Mouse (Mus musculus) left cerebral cortex, postnatal 4 days (tissue): ENCODE data around the gene Hax1. TPM values are rescaled to one million over a fixed set of nuclear protein-coding genes. Genes with fewer than 3 reads are reported as not detected.

Experiments
- DNase-seq: peaks from one replicate; pipeline ENCODE4 v3.0.0-alpha.2; 2022
- intact Hi-C: fragments of 180-260 bp; cut with DNase I; formaldehyde crosslinking; loops from one replicate; pipeline ENCODE4 v1.15.1; 2025
- microRNA-seq: library from miRNA; unstranded; fragments of <30 nt; microRNA quantifications from one replicate; pipeline ENCODE4 v1.2.0, GENCODE M21; 2022
- total RNA-seq, 2 experiments: library from RNA; stranded (reverse); gene quantifications; 2 replicates each; pipeline ENCODE4 v1.2.3; 2021

Hax1 gene
- total RNA-seq, 2 experiments from 2014 or later = 55.0 to 60.9 TPM

DNA sequence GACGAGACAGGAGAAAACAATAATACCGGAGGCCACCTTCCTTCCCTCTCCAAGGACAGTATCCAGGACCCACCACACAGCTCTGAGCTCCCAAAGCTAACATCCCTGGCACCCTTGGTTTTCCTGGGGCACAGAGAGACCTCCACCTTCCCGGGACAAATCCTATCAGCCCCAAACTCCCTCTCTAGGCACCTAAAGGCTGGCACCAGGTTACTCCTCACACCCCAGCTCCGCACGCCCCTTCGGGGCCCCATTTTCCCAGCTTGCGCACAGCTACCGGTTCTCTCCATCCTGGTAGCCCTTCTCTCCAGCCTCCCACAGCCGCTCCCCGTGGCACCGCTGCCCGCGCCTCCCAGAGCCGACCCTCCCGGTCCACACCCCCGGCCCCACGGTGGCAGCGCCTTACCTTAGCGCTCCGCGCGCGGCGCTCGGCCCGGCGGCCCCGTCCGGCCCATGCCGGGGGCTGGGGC is 35.8 kb downstream of the Hax1 start:
- DNase-seq = no peak
- intact Hi-C loops = no loop called here

DNA sequence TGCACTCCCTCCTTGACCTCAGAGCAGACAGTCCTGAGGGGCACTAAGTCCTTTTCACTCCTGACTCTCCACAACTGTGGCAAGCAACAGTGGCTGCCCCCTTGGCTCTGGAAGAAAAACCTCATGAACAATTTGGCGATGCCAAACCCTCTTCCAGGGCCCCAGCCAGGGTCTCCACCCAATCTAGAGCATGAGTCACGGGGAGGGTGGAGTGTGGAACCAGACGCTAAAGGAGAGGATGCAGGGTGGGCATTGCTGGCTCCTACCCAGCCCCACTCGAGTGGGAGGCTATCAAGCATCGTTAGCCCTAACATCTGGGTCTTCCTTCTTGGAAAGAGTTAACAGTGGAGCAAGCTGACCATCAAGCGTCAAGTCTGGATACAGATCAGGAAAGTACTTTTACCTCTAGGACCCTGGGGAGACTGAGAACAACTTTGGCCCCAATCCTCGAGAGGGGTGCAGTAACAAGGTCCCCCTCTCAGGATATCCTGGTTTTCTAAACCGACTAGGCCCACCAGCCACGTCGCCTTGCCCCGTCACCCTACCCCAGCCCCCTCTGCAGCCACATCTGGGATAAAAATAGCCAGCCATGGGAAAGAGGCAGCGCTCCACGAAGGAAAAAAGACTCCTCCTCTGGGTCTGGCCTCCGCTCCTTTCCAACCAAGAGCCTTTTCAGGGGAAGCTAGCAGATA is 36.4 kb downstream of the Hax1 start:
- DNase-seq = no peak
- intact Hi-C loops = no loop called here

DNA sequence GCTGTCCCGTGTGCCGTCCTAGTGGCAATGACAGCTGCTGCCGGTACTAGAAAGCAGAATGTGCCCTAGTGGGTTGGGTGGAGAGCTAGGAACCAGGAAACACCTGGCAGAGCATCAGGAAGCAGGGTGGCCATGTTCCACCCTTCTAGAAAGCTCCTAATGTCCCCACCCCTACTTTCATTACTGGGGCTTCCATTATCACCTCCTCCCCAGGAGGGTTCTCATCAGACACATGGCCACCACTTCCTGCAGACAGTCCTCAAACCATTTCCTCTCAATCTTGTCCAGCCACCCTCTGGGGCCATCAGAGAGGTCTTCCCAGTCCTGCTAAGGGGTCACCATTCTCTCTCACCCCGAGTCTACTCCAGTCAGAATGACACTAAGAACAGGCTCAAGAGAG is 37.1 kb downstream of the Hax1 start:
- intact Hi-C loops = no loop called here

DNA sequence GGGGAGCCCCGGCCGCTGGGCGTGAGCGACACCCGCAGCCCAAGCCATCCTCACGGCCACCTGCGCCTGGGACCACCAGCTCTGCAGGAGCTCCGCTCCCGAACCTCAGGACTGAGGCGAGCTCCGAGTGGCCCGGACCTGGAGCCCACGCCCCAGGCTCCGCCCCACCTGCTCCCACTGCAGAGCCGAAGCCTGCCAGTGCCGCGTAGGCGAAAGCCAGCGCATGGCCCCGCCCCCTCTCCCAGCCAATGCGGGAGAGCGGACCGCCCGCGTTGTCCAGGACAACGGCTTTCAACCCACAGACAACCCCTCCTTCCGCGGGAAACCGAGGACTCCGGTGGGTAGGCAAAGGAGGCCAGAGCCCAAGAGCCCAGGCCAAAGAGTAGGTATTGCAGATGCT is 38.1 kb downstream of the Hax1 start:
- peak; percentile 93 for DNase-seq
- intact Hi-C loops = no loop called here

More for the DNA sequence above, 37.1 kb downstream of the Hax1 start:
- no peak for DNase-seq

DNA sequence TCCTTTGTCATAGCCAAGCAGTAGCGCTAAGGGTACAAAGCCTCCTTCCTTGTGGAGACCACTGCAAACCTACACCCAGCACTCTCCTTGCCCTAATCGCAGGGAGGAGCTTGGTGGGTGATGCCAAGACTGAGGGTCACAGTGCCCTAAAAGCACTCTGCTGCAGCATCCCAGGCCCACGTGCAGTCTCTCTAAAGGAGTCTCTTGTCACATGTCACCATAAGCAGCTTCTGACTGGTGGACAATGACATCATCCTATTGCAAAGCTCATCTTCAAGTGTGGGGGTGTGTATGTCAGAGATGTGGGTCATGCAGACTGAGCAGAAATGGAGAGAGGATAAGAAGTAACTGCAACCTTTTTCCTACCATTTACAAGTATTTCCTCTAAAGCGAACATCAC is 39.1 kb downstream of the Hax1 start:
- DNase-seq = peak; percentile 35
- intact Hi-C loops = no loop called here

DNA sequence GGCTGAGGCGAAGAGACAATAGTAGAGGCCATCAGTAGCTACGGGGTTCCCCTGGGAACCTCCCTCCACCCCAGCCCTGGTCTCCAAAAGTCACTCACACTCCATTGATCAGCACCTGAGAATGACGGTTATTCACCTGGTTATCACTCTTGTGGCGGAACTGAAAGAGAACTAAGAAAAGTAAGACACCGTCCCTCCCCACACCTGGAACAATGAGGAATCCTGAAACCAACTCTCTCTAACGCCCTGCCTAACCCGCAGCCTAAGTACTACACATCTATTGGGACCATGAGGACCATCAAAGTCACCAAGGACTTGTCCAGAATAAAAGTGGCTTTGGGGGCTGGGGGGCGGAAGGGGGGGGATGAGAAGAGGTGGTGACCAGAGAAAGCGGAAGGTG is 40.7 kb downstream of the Hax1 start:
- DNase-seq = no peak
- intact Hi-C loops = no loop called here

DNA sequence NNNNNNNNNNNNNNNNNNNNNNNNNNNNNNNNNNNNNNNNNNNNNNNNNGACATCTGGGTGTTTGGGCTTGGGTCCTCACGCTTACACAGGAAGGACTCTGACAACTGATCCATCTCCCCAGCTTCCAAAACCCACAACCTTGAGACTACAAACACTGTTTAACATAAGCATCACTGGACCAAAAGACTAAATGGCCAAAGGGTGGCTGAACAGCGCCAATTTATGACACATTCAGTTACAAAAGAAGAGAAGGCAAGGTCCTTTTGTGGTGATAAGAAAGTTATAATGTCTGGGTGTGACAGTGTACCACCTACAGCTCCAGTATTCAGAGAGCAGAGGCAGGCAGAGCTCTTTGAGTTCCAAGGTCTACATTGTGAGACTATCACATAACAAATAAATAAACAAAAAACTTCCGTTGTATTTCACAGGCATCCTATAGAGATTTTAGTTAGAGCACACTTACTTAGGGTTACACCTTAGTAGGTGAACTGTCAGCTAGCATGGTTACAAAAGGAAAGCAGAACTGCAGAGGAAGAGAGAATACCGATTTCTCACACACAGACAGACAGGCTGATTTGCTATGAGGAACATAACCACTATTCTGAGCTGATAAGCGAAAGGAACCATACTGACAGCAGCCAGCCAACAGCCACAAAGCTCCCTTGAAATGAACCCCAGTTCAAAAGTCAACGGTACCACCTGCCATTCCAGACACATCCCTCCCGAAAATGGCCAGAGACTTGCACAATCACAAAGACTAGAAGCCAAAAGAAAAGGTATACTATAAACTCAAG is 42.2 kb downstream of the Hax1 start:
- DNase-seq = no peak
- intact Hi-C loops = no loop called here

DNA sequence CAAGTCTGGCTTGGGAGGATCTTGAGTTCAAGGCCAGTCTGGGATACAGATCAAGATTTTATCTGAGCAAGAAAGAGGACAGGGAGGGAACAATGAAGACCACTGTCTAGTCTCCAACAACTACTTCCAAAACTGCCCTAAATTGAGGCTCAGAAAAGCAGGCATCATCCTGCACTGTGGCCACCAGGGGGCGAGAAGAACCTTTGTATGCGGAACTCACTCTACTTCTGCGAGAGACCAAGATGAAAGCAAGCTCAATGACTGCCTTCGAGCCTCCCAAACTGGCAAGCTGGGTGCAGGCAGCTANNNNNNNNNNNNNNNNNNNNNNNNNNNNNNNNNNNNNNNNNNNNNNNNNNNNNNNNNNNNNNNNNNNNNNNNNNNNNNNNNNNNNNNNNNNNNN is 45.2 kb downstream of the Hax1 start:
- peak; percentile 76 for DNase-seq
- intact Hi-C loops = loop anchor here (5.0 kb wide), 1 partner anchor 124 kb away; no protein-coding TSS in a partner anchor

DNA sequence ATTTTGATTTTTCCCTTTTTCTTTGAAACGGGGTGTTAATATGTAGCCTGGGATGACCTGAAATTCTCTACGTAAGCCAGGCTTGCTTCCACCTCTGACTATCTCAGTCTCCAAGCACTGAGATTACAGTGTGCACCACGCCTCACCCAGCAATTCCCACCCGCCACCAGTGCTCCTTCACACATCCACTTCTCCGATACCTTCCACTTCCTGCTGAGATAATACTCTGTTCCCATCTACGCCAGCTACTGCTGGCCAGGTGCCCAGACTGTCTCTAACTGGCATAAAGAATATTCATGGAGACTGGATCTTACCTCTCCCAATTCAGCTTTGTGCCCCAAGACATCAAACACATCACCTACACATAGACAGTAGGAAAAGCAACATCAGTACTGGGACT is 49.9 kb downstream of the Hax1 start:
- intact Hi-C loops = no loop called here
- peak; percentile 59 for DNase-seq

DNA sequence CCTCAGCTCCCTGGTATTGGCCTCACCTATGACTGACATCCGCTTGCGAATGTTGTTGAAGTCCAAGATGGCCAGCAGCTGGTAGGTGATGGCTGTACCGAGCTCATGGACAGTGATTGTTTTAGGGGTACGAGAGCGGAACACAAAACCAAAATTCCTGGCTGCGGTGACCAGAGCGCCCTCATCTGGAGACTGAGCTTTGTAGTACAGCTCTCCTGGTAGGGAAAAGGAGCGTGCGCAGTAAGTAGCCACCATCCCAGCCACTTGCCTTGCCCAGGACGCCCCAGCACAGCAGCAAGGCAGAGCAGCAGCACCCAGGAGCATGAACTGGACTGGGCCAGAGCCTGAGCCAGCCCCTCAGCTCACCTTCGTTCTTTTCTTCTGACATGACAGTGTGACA is 50.6 kb downstream of the Hax1 start:
- DNase-seq = no peak

More for the DNA sequence above, 50.6 kb downstream of the Hax1 start:
- intact Hi-C loops = no loop called here

Small RNA genes within 50 kb of the gene (microRNA-seq; reads per million reads assigned to microRNA genes)
- gene Mir7669 = not detected

Other genes starting within 250 kb of the Hax1 start
- 10 to 100 TPM; 28.4 to 29.2 TPM for gene Chrnb2, start 234.1 kb downstream of the Hax1 start, total RNA-seq
- 10 to 100 TPM; 74.5 to 79.3 TPM for gene Ube2q1, start 225.2 kb downstream of the Hax1 start, total RNA-seq
- 1 to 10 TPM; 3.0 to 3.4 TPM for gene She, start 167.4 kb downstream of the Hax1 start, total RNA-seq
- 1 to 10 TPM; 1.8 to 1.9 TPM for gene Il6ra, start 85.6 kb downstream of the Hax1 start, total RNA-seq
- gene Atp8b2, start 35.3 kb downstream of the Hax1 start, total RNA-seq = 10 to 100 TPM; 80.1 to 86.5 TPM
- gene 4933434E20Rik, start 52.9 kb upstream of the Hax1 start, total RNA-seq = 10 to 100 TPM; 72.3 to 83.5 TPM
- gene Ubap2l, start 53.8 kb upstream of the Hax1 start, total RNA-seq = 100 to 1,000 TPM; 212 to 217 TPM
- gene Tpm3, start 73.9 kb upstream of the Hax1 start, total RNA-seq = 100 to 1,000 TPM; 291 to 310 TPM
- under 1 TPM; 0.46 to 0.50 TPM for gene Nup210l, start 105.4 kb upstream of the Hax1 start, total RNA-seq
- 1,000 to 10,000 TPM; 1,145 to 1,256 TPM for gene Rps27, start 214.9 kb upstream of the Hax1 start, total RNA-seq
- 10 to 100 TPM; 11.5 to 12.1 TPM for gene Rab13, start 214.9 kb upstream of the Hax1 start, total RNA-seq
- 10 to 100 TPM; 42.7 to 53.0 TPM for gene Jtb, start 232.8 kb upstream of the Hax1 start, total RNA-seq
- gene Creb3l4, start 244.7 kb upstream of the Hax1 start, total RNA-seq = under 1 TPM; 0.24 to 0.28 TPM
- gene Slc39a1, start 249.4 kb upstream of the Hax1 start, total RNA-seq = 10 to 100 TPM; 41.2 TPM